Mouse (Mus musculus): Measurements from ENCODE around the gene Pcdh15. TPM values are rescaled to one million over a fixed set of nuclear protein-coding genes. Genes with fewer than 3 reads are reported as not detected.
A peak's percentile ranks its signal among the peaks of the same experiment; 100 is the strongest.

Gene Pcdh15
- total and polyA plus RNA-seq, 2 experiments from 2014 or later, result 9.8 to 38.2 TPM

- Histone ChIP-seq H3K27ac (ENCODE audit: low read depth, low read length) (no peak overlapping the region), H3K4me3 (ENCODE audit: low read depth, low read length) (no peak overlapping the region), H3K4me1 (ENCODE audit: insufficient read depth, low read length) (no peaks in the 10 kb centered on the region), H3K27me3 (ENCODE audit: insufficient read depth, low read length) (no peaks in the 10 kb centered on the region), H3K9me3 (ENCODE audit: low read length) (no peaks in the 10 kb centered on the region), H3K36me3 (ENCODE audit: insufficient read depth, low read length) (no peaks in the 10 kb centered on the region), H3K9ac (replicated peaks; ENCODE audit: low read length, poor library complexity, severe bottlenecking) (no peak overlapping the region), H3K4me2 (ENCODE audit: low read depth, low read length, poor library complexity, severe bottlenecking) (no peak overlapping the region)
- no peak for DNase-seq (ENCODE audit: low spot score)
- ATAC-seq (ENCODE audit: low FRiP score), result no peak
- 52% methylated on average over 3 of the region's 3 CpGs for WGBS
- TF ChIP-seq CTCF (IDR thresholded peaks at IDR 0.05), result no peak
Observed at GRCm38 (mm10) chr10:73753876-73754275, 654.7 kb downstream of the Pcdh15 start.

- 49% methylated on average over 4 of the region's 4 CpGs for WGBS
- ATAC-seq (ENCODE audit: low FRiP score), result no peak
- Histone ChIP-seq H3K9me3 (ENCODE audit: low read length) (no peaks in the 10 kb centered on the region), H3K4me3 (ENCODE audit: low read depth, low read length) (no peak overlapping the region), H3K9ac (replicated peaks; ENCODE audit: low read length, poor library complexity, severe bottlenecking) (no peak overlapping the region), H3K36me3 (ENCODE audit: insufficient read depth, low read length) (no peaks in the 10 kb centered on the region), H3K27me3 (ENCODE audit: insufficient read depth, low read length) (no peaks in the 10 kb centered on the region), H3K4me2 (ENCODE audit: low read depth, low read length, poor library complexity, severe bottlenecking) (no peak overlapping the region), H3K27ac (ENCODE audit: low read depth, low read length) (no peak overlapping the region), H3K4me1 (ENCODE audit: insufficient read depth, low read length) (no peaks in the 10 kb centered on the region)
- peak; percentile 58 for DNase-seq (ENCODE audit: low spot score)
- no peak for TF ChIP-seq CTCF (IDR thresholded peaks at IDR 0.05)
Observed at GRCm38 (mm10) chr10:73782945-73783344, 683.8 kb downstream of the Pcdh15 start.

GRCm38 (mm10) chr10:73788163-73788562 lies 689.0 kb downstream of the Pcdh15 start:
- WGBS, result 87% methylated on average over 3 of the region's 3 CpGs
- no peaks in the 10 kb centered on the region for H3K4me1 ChIP-seq (ENCODE audit: insufficient read depth, low read length)
- DNase-seq (ENCODE audit: low spot score), result no peak
- H3K4me2 ChIP-seq (ENCODE audit: low read depth, low read length, poor library complexity, severe bottlenecking), result no peak overlapping the region
- H3K4me3 ChIP-seq (ENCODE audit: low read depth, low read length), result no peak overlapping the region
- no peaks in the 10 kb centered on the region for H3K27me3 ChIP-seq (ENCODE audit: insufficient read depth, low read length)
- no peak overlapping the region for H3K9ac ChIP-seq (replicated peaks; ENCODE audit: low read length, poor library complexity, severe bottlenecking)
- TF ChIP-seq CTCF (IDR thresholded peaks at IDR 0.05), result no peak
- H3K27ac ChIP-seq (ENCODE audit: low read depth, low read length), result no peak overlapping the region
- no peaks in the 10 kb centered on the region for H3K9me3 ChIP-seq (ENCODE audit: low read length)
- ATAC-seq (ENCODE audit: low FRiP score), result no peak
- H3K36me3 ChIP-seq (ENCODE audit: insufficient read depth, low read length), result no peaks in the 10 kb centered on the region

GRCm38 (mm10) chr10:73805069-73805468 lies 705.9 kb downstream of the Pcdh15 start:
- TF ChIP-seq CTCF (IDR thresholded peaks at IDR 0.05), result no peak
- WGBS, result 82% methylated on average over 4 of the region's 4 CpGs

GRCm38 (mm10) chr10:73812311-73812710 lies 713.2 kb downstream of the Pcdh15 start:
- H3K27me3 ChIP-seq (ENCODE audit: insufficient read depth, low read length), result no peaks in the 10 kb centered on the region
- H3K27ac ChIP-seq (ENCODE audit: low read depth, low read length), result no peak overlapping the region
- no peaks in the 10 kb centered on the region for H3K4me1 ChIP-seq (ENCODE audit: insufficient read depth, low read length)
- no peak for ATAC-seq (ENCODE audit: low FRiP score)
- H3K9me3 ChIP-seq (ENCODE audit: low read length), result no peaks in the 10 kb centered on the region
- no peak overlapping the region for H3K4me3 ChIP-seq (ENCODE audit: low read depth, low read length)
- H3K9ac ChIP-seq (replicated peaks; ENCODE audit: low read length, poor library complexity, severe bottlenecking), result no peak overlapping the region
- no peak for TF ChIP-seq CTCF (IDR thresholded peaks at IDR 0.05)
- H3K36me3 ChIP-seq (ENCODE audit: insufficient read depth, low read length), result no peaks in the 10 kb centered on the region
- 80% methylated on average over 8 of the region's 8 CpGs for WGBS
- no peak for DNase-seq (ENCODE audit: low spot score)
- no peak overlapping the region for H3K4me2 ChIP-seq (ENCODE audit: low read depth, low read length, poor library complexity, severe bottlenecking)

More at GRCm38 (mm10) chr10:73805069-73805468, 705.9 kb downstream of the Pcdh15 start:
- Histone ChIP-seq H3K27ac (ENCODE audit: low read depth, low read length) (no peak overlapping the region), H3K9me3 (ENCODE audit: low read length) (no peaks in the 10 kb centered on the region), H3K36me3 (ENCODE audit: insufficient read depth, low read length) (no peaks in the 10 kb centered on the region), H3K4me1 (ENCODE audit: insufficient read depth, low read length) (no peaks in the 10 kb centered on the region), H3K4me3 (ENCODE audit: low read depth, low read length) (no peak overlapping the region), H3K27me3 (ENCODE audit: insufficient read depth, low read length) (no peaks in the 10 kb centered on the region), H3K9ac (replicated peaks; ENCODE audit: low read length, poor library complexity, severe bottlenecking) (no peak overlapping the region), H3K4me2 (ENCODE audit: low read depth, low read length, poor library complexity, severe bottlenecking) (no peak overlapping the region)
- ATAC-seq (ENCODE audit: low FRiP score) (no peak), DNase-seq (ENCODE audit: low spot score) (no peak)

- H3K36me3 ChIP-seq (ENCODE audit: insufficient read depth, low read length), result no peaks in the 10 kb centered on the region
- peak overlapping the region; percentile 58 for H3K4me2 ChIP-seq (ENCODE audit: low read depth, low read length, poor library complexity, severe bottlenecking)
- TF ChIP-seq CTCF (IDR thresholded peaks at IDR 0.05), result peak; percentile 64
- WGBS, result 18% methylated on average over 22 of the region's 22 CpGs
- 0 out of 2 replicates have a peak overlapping the region, but pooled peaks have one; percentile 33 for H3K9ac ChIP-seq (replicated peaks; ENCODE audit: low read length, poor library complexity, severe bottlenecking)
- H3K4me1 ChIP-seq (ENCODE audit: insufficient read depth, low read length), result no peaks in the 10 kb centered on the region
- no peaks in the 10 kb centered on the region for H3K9me3 ChIP-seq (ENCODE audit: low read length)
- no peak overlapping the region for H3K27ac ChIP-seq (ENCODE audit: low read depth, low read length)
- no peaks in the 10 kb centered on the region for H3K27me3 ChIP-seq (ENCODE audit: insufficient read depth, low read length)
- peak overlapping the region; percentile 27 for H3K4me3 ChIP-seq (ENCODE audit: low read depth, low read length)
- peak; percentile 67 for ATAC-seq (ENCODE audit: low FRiP score)
- peak; percentile 88 for DNase-seq (ENCODE audit: low spot score)
Observed at GRCm38 (mm10) chr10:73821657-73822583, 722.8 kb downstream of the Pcdh15 start.
